Mouse (Mus musculus): ENCODE results near the gene Olfr740. TPM values are rescaled to one million over a fixed set of nuclear protein-coding genes. Genes with fewer than 3 reads are reported as not detected.

Gene Olfr740
- not detected in 2 replicates for polyA plus RNA-seq (2011; ENCODE audit: insufficient read depth, insufficient read length, low replicate concordance, missing spikeins)

- H3K27ac ChIP-seq (ENCODE audit: control insufficient read depth, insufficient read depth, low read depth, low read length, poor library complexity): no peak within 1 kb of the TSS
- H3K4me1 ChIP-seq (ENCODE audit: control insufficient read depth, insufficient read depth, low read length): no peaks in the 10 kb centered on the region
- no peak within 1 kb of the TSS for H3K4me3 ChIP-seq (replicated peaks; ENCODE audit: control insufficient read depth, low read depth, low read length)
- 77% methylated on average over 3 of the region's 3 CpGs for WGBS
- TF ChIP-seq POLR2A (IDR thresholded peaks at IDR 0.05; ENCODE audit: borderline replicate concordance, control insufficient read depth, low read depth, low read length) (no peak), CTCF (IDR thresholded peaks at IDR 0.05; ENCODE audit: control insufficient read depth, insufficient read depth, low read length) (no peak)
These were observed at the start of gene Olfr740 for GRCm38 (mm10) chr14:50445245-50445644. Olfr740 (plus strand) TSS chr14:50445545.

- WGBS: 71% methylated on average over 1 of the region's 1 CpGs
- H3K4me1 ChIP-seq (ENCODE audit: control insufficient read depth, insufficient read depth, low read length): no peaks in the 10 kb centered on the region
- no peak within 1 kb of the TSS for H3K27ac ChIP-seq (ENCODE audit: control insufficient read depth, insufficient read depth, low read depth, low read length, poor library complexity)
- no peak within 1 kb of the TSS for H3K4me3 ChIP-seq (replicated peaks; ENCODE audit: control insufficient read depth, low read depth, low read length)
- no peak for TF ChIP-seq POLR2A (IDR thresholded peaks at IDR 0.05; ENCODE audit: borderline replicate concordance, control insufficient read depth, low read depth, low read length)
- TF ChIP-seq CTCF (IDR thresholded peaks at IDR 0.05; ENCODE audit: control insufficient read depth, insufficient read depth, low read length): no peak
These were observed 38.1 kb upstream of the Olfr740 start, which contains the start of gene Olfr738 for GRCm38 (mm10) chr14:50407268-50407667. Olfr738 (plus strand) TSS chr14:50407568.

DNA sequence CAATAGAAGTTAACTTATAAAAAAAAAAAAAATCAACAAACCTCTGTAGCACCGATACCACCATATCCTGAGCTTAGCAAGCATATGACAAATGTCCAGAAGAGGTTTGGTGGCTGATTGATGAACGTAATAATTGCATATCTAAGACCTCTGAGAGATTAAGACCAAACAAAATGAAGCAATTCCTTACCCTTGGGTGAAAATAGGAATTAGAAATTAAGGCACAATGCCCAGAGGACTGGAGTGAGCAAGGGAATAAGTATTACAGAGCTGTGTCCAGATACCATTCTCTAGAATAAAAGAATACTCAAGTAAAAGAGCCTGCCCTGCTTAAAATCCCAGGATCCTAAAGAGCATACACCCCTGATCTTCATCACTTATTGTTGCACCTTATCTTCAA, 27.0 kb upstream of the Olfr740 start, which contains the start of gene Olfr739:
Gene Olfr739, plus strand, starts transcription at position 301 of the 400 bp plus-strand sequence.
- Histone ChIP-seq H3K4me3 (replicated peaks; ENCODE audit: control insufficient read depth, low read depth, low read length) (no peak within 1 kb of the TSS), H3K4me1 (ENCODE audit: control insufficient read depth, insufficient read depth, low read length) (no peaks in the 10 kb centered on the region), H3K27ac (ENCODE audit: control insufficient read depth, insufficient read depth, low read depth, low read length, poor library complexity) (no peak within 1 kb of the TSS)
- 61% methylated on average over 2 of the region's 2 CpGs for WGBS
- no peak for TF ChIP-seq CTCF (IDR thresholded peaks at IDR 0.05; ENCODE audit: control insufficient read depth, insufficient read depth, low read length)
- TF ChIP-seq POLR2A (IDR thresholded peaks at IDR 0.05; ENCODE audit: borderline replicate concordance, control insufficient read depth, low read depth, low read length): no peak

- no peaks in the 10 kb centered on the region for H3K4me1 ChIP-seq (ENCODE audit: control insufficient read depth, insufficient read depth, low read length)
- 60% methylated on average over 2 of the region's 2 CpGs for WGBS
These were observed 27.1 kb downstream of the Olfr740 start, which contains the start of gene Olfr741 for GRCm38 (mm10) chr14:50472438-50472837. Olfr741 (plus strand) TSS chr14:50472738.

DNA sequence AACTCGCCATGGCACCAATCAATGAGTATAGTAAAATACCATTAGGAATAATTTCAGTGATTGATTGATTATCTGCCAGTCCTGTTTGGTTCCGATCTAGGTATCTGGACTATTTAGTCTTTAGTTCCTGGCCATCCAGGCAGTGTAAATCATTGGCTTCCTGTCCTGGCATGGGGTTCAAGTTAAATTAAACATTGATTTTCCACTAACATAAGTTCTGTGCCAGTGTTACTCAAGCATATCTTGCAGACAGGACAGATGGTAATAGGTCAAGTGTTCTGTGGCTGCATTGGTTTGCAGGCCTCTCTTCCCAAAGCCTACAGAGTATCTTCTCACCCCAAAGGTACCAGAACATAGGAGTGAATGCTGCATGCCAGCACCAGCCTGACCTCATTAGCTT, 33.1 kb downstream of the Olfr740 start:
- no peak overlapping the region for H3K4me3 ChIP-seq (replicated peaks; ENCODE audit: control insufficient read depth, low read depth, low read length)
- no peaks in the 10 kb centered on the region for H3K4me1 ChIP-seq (ENCODE audit: control insufficient read depth, insufficient read depth, low read length)
- H3K27ac ChIP-seq (ENCODE audit: control insufficient read depth, insufficient read depth, low read depth, low read length, poor library complexity): no peak overlapping the region
- 56% methylated on average over 2 of the region's 2 CpGs for WGBS
- no peak for TF ChIP-seq CTCF (IDR thresholded peaks at IDR 0.05; ENCODE audit: control insufficient read depth, insufficient read depth, low read length)
- no peak for TF ChIP-seq POLR2A (IDR thresholded peaks at IDR 0.05; ENCODE audit: borderline replicate concordance, control insufficient read depth, low read depth, low read length)

More at GRCm38 (mm10) chr14:50472438-50472837, 27.1 kb downstream of the Olfr740 start, which contains the start of gene Olfr741:
- H3K4me3 ChIP-seq (replicated peaks; ENCODE audit: control insufficient read depth, low read depth, low read length): no peak within 1 kb of the TSS
- TF ChIP-seq CTCF (IDR thresholded peaks at IDR 0.05; ENCODE audit: control insufficient read depth, insufficient read depth, low read length) (no peak), POLR2A (IDR thresholded peaks at IDR 0.05; ENCODE audit: borderline replicate concordance, control insufficient read depth, low read depth, low read length) (no peak)
- no peak within 1 kb of the TSS for H3K27ac ChIP-seq (ENCODE audit: control insufficient read depth, insufficient read depth, low read depth, low read length, poor library complexity)

DNA sequence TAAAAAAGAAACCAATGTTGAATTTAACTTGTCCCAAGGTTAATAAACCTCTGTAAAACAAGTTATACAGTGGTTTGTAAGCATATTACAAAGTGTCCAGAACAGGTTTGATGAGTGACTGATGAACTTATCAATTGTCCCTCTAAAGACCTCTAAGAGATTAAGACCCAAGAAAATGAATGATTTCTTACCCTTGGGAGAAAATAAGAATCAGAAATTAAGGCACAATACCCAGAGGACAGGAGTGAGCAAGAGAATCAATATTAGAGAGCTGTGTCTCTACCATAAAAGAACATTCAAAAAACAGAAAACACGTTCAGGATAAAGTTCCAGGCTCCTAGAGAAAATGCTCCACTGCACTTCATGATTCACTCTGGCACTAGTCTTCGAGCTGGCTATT, 58.0 kb downstream of the Olfr740 start, which contains the start of gene Olfr742:
Gene Olfr742, plus strand, starts transcription at position 301 of the 400 bp plus-strand sequence.
- Histone ChIP-seq H3K27ac (ENCODE audit: control insufficient read depth, insufficient read depth, low read depth, low read length, poor library complexity) (no peak within 1 kb of the TSS), H3K4me3 (replicated peaks; ENCODE audit: control insufficient read depth, low read depth, low read length) (no peak within 1 kb of the TSS), H3K4me1 (ENCODE audit: control insufficient read depth, insufficient read depth, low read length) (no peaks in the 10 kb centered on the region)
- TF ChIP-seq POLR2A (IDR thresholded peaks at IDR 0.05; ENCODE audit: borderline replicate concordance, control insufficient read depth, low read depth, low read length): no peak
- no peak for TF ChIP-seq CTCF (IDR thresholded peaks at IDR 0.05; ENCODE audit: control insufficient read depth, insufficient read depth, low read length)
- 42% methylated on average over 2 of the region's 2 CpGs for WGBS

Other genes starting within 250 kb of the Olfr740 start
- gene Olfr731, start 203.7 kb upstream of the Olfr740 start, polyA plus RNA-seq (2011; ENCODE audit: insufficient read depth, insufficient read length, low replicate concordance, missing spikeins): not detected in 2 replicates
- not detected in 2 replicates for gene Olfr732, start 161.3 kb upstream of the Olfr740 start, polyA plus RNA-seq (2011; ENCODE audit: insufficient read depth, insufficient read length, low replicate concordance, missing spikeins)
- gene Olfr733, start 144.0 kb upstream of the Olfr740 start, polyA plus RNA-seq (2011; ENCODE audit: insufficient read depth, insufficient read length, low replicate concordance, missing spikeins): not detected in 2 replicates
- gene Olfr734, start 118.8 kb upstream of the Olfr740 start, polyA plus RNA-seq (2011; ENCODE audit: insufficient read depth, insufficient read length, low replicate concordance, missing spikeins): not detected in 2 replicates
- not detected in 2 replicates for gene Olfr735, start 96.7 kb upstream of the Olfr740 start, polyA plus RNA-seq (2011; ENCODE audit: insufficient read depth, insufficient read length, low replicate concordance, missing spikeins)
- gene Tlr11, start 87.6 kb upstream of the Olfr740 start, polyA plus RNA-seq (2011; ENCODE audit: insufficient read depth, insufficient read length, low replicate concordance, missing spikeins): not detected in 2 replicates
- not detected in 2 replicates for gene Olfr736, start 64.4 kb upstream of the Olfr740 start, polyA plus RNA-seq (2011; ENCODE audit: insufficient read depth, insufficient read length, low replicate concordance, missing spikeins)
- not detected in 2 replicates for gene Olfr738, start 38.0 kb upstream of the Olfr740 start, polyA plus RNA-seq (2011; ENCODE audit: insufficient read depth, insufficient read length, low replicate concordance, missing spikeins)
- not detected in 2 replicates for gene Olfr739, start 26.9 kb upstream of the Olfr740 start, polyA plus RNA-seq (2011; ENCODE audit: insufficient read depth, insufficient read length, low replicate concordance, missing spikeins)
- not detected in 2 replicates for gene Olfr741, start 27.2 kb downstream of the Olfr740 start, polyA plus RNA-seq (2011; ENCODE audit: insufficient read depth, insufficient read length, low replicate concordance, missing spikeins)
- not detected in 2 replicates for gene Olfr742, start 58.1 kb downstream of the Olfr740 start, polyA plus RNA-seq (2011; ENCODE audit: insufficient read depth, insufficient read length, low replicate concordance, missing spikeins)
- not detected in 2 replicates for gene Olfr743, start 76.3 kb downstream of the Olfr740 start, polyA plus RNA-seq (2011; ENCODE audit: insufficient read depth, insufficient read length, low replicate concordance, missing spikeins)
- gene Olfr744, start 169.3 kb downstream of the Olfr740 start, polyA plus RNA-seq (2011; ENCODE audit: insufficient read depth, insufficient read length, low replicate concordance, missing spikeins): not detected in 2 replicates
- not detected in 2 replicates for gene Olfr745, start 193.8 kb downstream of the Olfr740 start, polyA plus RNA-seq (2011; ENCODE audit: insufficient read depth, insufficient read length, low replicate concordance, missing spikeins)
- not detected in 2 replicates for gene Olfr746, start 201.5 kb downstream of the Olfr740 start, polyA plus RNA-seq (2011; ENCODE audit: insufficient read depth, insufficient read length, low replicate concordance, missing spikeins)
- not detected in 2 replicates for gene Olfr747, start 247.7 kb downstream of the Olfr740 start, polyA plus RNA-seq (2011; ENCODE audit: insufficient read depth, insufficient read length, low replicate concordance, missing spikeins)